Mouse (Mus musculus) brown adipose tissue, adult 24 weeks (tissue): ENCODE data around the gene Stap2. TPM values are rescaled to one million over a fixed set of nuclear protein-coding genes. Genes with fewer than 3 reads are reported as not detected.
A peak's percentile ranks its signal among the peaks of the same experiment; 100 is the strongest.

Source experiments
- H3K27ac ChIP-seq: fragments of 200-500 bp; replicated peaks from 2 replicates; pipeline ENCODE4 v1.5.1; 2012; ENCODE audit warnings: low read depth, mild to moderate bottlenecking, low read length
- H3K4me1 ChIP-seq: fragments of 200-500 bp; 2 replicates; pipeline ENCODE4 v1.6.1; 2012; ENCODE audit warnings: low read length, mixed read lengths; ENCODE audit not compliant: control insufficient read depth, insufficient read depth, insufficient read length
- H3K4me3 ChIP-seq: fragments of 200-500 bp; 2 replicates; pipeline ENCODE4 v1.5.1; 2012; ENCODE audit warnings: low read depth, mild to moderate bottlenecking, low read length, moderate library complexity; ENCODE audit not compliant: insufficient read depth
- polyA plus RNA-seq: library from polyadenylated mRNA; stranded (reverse); fragments of >200 nt; gene quantifications from 2 replicates; pipeline ENCODE4 v1.2.4, GENCODE M21; 2012; ENCODE audit not compliant: missing spikeins, insufficient read depth, insufficient read length

Stap2 gene
- polyA plus RNA-seq, 1 experiment = 7.5 TPM

DNA sequence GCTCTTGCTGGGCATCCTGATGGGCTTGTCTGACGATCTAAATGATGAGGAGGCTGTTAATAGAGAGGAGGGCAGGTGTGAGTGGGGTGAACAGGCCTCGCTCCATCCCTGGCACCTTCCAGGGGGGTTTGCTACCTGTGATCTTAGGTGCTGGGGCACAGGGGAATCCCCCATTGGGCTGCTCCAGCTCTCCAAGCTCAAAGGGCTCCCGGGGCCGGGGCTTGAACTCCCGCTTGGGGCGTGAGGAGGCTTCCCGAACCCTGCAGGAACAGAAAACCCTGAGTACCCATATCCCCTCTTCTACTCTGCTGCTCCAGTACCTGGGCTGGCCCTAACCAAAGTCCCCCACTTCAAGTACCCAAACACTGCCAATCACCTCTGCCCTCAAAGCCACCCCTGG lies 12.5 kb upstream of the Stap2 start:
- no peak overlapping the region for H3K4me3 ChIP-seq
- peaks cover 14% of the 10 kb centered on the region for H3K4me1 ChIP-seq
- H3K27ac ChIP-seq = no peak overlapping the region

- H3K4me3 ChIP-seq = no peak overlapping the region
- H3K4me1 ChIP-seq = peaks cover 9% of the 10 kb centered on the region
- H3K27ac ChIP-seq = no peak overlapping the region
Measured at GRCm38 (mm10) chr17:56016793-56017785, 11.7 kb upstream of the Stap2 start.

- H3K4me1 ChIP-seq = peaks cover 3% of the 10 kb centered on the region; the same call in 1 of the 2 replicates
- no peak overlapping the region for H3K4me3 ChIP-seq
- H3K27ac ChIP-seq = no peak overlapping the region
Measured at GRCm38 (mm10) chr17:56016382-56016781, 11.0 kb upstream of the Stap2 start.

- H3K4me3 ChIP-seq = no peak overlapping the region
- no peaks in the 10 kb centered on the region for H3K4me1 ChIP-seq
- no peak overlapping the region for H3K27ac ChIP-seq
Measured at GRCm38 (mm10) chr17:56015293-56015692, 9.9 kb upstream of the Stap2 start.

GRCm38 (mm10) chr17:56011441-56011840 lies 6.1 kb upstream of the Stap2 start:
- H3K27ac ChIP-seq = no peak overlapping the region

GRCm38 (mm10) chr17:56010681-56011080 lies 5.3 kb upstream of the Stap2 start:
- Histone ChIP-seq H3K4me1 (0 out of 2 replicates have a peak, but pooled peaks cover 3% of the 10 kb centered on the region), H3K4me3 (no peak overlapping the region; the same call in 1 of the 2 replicates), H3K27ac (no peak overlapping the region)

More at GRCm38 (mm10) chr17:56011441-56011840, 6.1 kb upstream of the Stap2 start:
- Histone ChIP-seq H3K4me1 (0 out of 2 replicates have a peak, but pooled peaks cover 3% of the 10 kb centered on the region), H3K4me3 (no peak overlapping the region)

- peak overlapping the region; percentile 83; the same call in 1 of the 2 replicates for H3K4me3 ChIP-seq
- H3K4me1 ChIP-seq = 0 out of 2 replicates have a peak, but pooled peaks cover 3% of the 10 kb centered on the region
- no peak overlapping the region for H3K27ac ChIP-seq
Measured at GRCm38 (mm10) chr17:56010255-56010654, 4.9 kb upstream of the Stap2 start.

DNA sequence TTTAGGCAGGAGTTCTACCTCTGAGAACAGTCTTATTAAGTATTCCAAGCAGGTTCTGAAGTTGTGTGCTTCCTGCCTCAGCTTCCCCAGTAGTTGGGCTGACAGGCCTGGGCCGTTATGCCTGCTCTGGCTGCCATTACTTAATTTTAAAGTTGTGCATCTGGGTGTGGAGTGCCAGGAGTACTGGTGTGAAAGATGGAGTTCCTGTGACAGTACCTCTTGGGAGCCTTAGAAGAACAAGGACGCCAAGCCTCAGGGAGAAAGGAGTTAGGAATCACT lies 4.5 kb upstream of the Stap2 start:
- no peak overlapping the region for H3K27ac ChIP-seq
- peak overlapping the region; percentile 83 for H3K4me3 ChIP-seq

GRCm38 (mm10) chr17:56009088-56009961 lies 3.9 kb upstream of the Stap2 start:
- H3K4me1 ChIP-seq = 0 out of 2 replicates have a peak, but pooled peaks cover 3% of the 10 kb centered on the region
- no peak overlapping the region for H3K27ac ChIP-seq
- H3K4me3 ChIP-seq = peak overlapping the region; percentile 83

More for the DNA sequence above, 4.5 kb upstream of the Stap2 start:
- H3K4me1 ChIP-seq = 0 out of 2 replicates have a peak, but pooled peaks cover 3% of the 10 kb centered on the region

- Histone ChIP-seq H3K4me3 (peak overlapping the region; percentile 83), H3K27ac (peak overlapping the region; percentile 15)
Measured at GRCm38 (mm10) chr17:56008356-56009087, 3.1 kb upstream of the Stap2 start.

DNA sequence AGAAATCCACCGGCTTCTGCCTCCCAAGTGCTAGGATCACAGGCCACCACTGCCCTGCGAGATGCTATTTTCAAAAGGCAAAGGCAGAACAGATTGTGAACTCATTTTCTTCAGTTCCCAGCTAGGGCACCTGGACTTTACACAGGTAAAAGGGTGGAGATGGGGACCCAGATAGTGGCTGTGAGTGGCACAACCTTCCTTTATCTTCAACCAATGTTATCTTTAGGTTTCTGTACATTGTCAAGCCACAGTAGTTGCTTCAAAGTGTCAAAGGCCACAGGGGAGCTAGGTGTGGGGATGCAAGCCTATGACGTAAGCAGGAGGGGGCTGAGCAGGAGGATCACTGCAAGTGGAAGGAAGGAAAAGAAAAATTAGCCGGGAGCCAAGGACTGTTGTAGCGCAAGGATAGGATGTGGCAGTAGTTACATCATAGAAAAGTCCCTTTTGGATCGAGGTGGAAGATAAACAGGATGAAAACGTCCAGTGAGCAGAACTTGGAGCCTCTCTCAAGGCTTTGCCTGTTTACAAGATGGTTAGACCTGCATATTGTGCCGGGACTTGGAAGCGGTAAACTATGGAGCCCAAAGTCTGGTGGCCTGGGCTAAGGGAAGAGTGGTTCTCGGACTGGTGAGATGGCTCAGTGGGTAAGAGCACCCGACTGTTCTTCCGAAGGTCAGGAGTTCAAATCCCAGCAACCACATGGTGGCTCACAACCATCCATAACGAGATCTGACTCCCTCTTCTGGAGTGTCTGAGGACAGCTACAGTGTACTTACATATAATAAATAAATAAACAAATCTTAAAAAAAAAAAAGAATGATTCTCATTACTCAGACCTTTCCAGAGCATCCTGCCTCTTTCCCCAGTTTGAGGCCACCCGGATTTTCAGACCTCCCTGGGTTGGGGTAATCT lies 2.3 kb upstream of the Stap2 start:
- Histone ChIP-seq H3K4me3 (0 out of 2 replicates have a peak overlapping the region, but pooled peaks have one; percentile 6), H3K4me1 (0 out of 2 replicates have a peak, but pooled peaks cover 3% of the 10 kb centered on the region), H3K27ac (peak overlapping the region; percentile 7)

More at GRCm38 (mm10) chr17:56008356-56009087, 3.1 kb upstream of the Stap2 start:
- H3K4me1 ChIP-seq = 0 out of 2 replicates have a peak, but pooled peaks cover 3% of the 10 kb centered on the region

DNA sequence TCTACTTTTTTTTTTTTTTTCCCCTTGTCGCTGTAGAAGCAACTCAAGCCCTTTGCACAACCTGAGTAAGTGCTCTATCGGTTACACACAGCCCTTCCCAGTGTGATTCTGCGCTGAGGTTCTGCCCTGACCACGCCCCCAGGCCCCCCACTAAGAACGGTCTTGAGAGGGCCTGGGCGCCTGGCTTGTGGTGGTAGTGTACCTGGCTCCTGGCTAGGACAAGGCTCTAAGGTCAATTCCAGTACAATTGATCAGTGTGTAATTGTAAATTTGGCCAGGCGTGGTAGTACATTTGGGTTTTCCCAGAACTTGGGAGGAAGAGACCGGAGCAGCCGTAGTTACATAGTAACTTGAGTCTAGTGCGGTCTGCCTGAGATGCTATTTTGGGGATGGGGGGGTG lies 1.6 kb upstream of the Stap2 start:
- H3K27ac ChIP-seq = no peak overlapping the region
- H3K4me1 ChIP-seq = 0 out of 2 replicates have a peak, but pooled peaks cover 3% of the 10 kb centered on the region
- no peak overlapping the region for H3K4me3 ChIP-seq

DNA sequence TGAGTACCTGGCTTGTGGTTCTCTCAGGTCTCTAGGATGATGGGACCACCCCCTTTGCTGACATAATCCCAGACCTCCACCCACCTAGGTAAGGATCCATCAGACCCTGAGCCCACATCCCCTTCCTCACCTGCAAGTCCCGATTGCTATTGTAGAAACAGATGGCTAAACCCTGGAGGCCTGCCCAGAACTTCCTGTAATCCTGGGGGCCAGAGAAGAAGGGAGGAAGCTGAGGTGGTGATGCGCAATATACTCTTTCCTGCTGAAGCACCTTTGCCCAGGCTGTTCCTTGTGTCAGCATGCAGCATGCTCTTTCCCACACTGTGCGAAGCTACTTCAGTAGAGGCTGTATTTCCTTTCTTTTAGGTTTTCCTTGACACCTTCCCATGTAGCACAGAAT lies 2.4 kb downstream of the Stap2 start:
- Histone ChIP-seq H3K27ac (no peak overlapping the region), H3K4me3 (no peak overlapping the region)

More for the DNA sequence above, 2.4 kb downstream of the Stap2 start:
- no peaks in the 10 kb centered on the region for H3K4me1 ChIP-seq
